Mouse (Mus musculus): ENCODE data around the gene Gramd1a. TPM values are rescaled to one million over a fixed set of nuclear protein-coding genes. Genes with fewer than 3 reads are reported as not detected.

The Gramd1a gene
- polyA plus RNA-seq, 1 experiment from 2014 or later, result 51.4 TPM

DNA sequence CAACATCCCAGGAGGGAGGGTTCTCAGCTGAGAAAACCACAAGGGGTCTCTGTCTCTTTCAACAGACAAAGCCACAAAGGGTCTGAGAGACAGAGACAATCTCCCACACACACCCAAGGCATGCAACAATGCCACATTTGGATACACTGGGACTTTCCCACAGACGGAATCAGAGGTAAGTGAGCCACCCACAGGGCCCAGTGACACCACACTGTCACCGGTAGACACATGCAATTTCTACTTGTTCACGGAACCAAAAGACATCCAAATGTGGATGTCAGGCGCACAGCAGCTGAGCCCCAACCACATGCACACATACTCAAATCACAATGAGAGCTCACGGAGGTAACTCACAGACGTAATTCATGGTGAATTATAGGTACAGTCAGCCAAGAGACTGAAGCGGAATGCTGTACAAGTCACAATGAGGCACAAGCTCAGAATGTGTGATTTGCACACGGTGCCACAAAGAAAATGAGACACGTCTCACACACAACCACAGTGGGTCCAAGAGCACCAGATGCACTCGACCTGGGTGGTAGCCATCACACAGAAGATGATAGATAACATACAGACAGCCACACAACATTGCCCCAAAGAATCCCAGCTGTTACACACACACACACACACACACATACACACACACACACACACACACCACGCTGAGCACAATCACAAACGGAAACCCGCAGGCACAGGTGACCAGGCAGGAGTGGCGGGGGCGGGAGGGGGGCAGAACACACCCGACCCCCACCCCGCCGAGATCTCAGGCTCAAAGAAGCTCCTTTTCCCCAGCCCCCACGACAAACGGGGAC, 5.7 kb downstream of the Gramd1a start:
- Histone ChIP-seq H3K9ac (ENCODE audit: low read length) (peak overlapping the region; percentile 98), H3K4me3 (ENCODE audit: control insufficient read depth in 1 of 2, insufficient read depth in 1 of 2, low read depth in 1 of 2, low read length in 2 of 2) (peak overlapping the region; percentile 82 to 97), H3K4me1 (ENCODE audit: control insufficient read depth in 2 of 2, insufficient read depth in 2 of 2, low read length in 2 of 2) (peaks cover 26 to 32% of the 10 kb centered on the region in 2 experiments), H3K36me3 (ENCODE audit: control insufficient read depth, insufficient read depth, low read length) (0 out of 2 replicates have a peak, but pooled peaks cover 4% of the 10 kb centered on the region), H3K4me2 (ENCODE audit: low read length) (peak overlapping the region; percentile 85), H3K27me3 (ENCODE audit: control insufficient read depth, insufficient read depth, low read length) (no peaks in the 10 kb centered on the region), H3K27ac (replicated peaks in 1 of 2; ENCODE audit: control insufficient read depth in 1 of 2, insufficient read depth in 1 of 2, low read depth in 2 of 2, low read length in 2 of 2) (peak overlapping the region; percentile 77 to 80), H3K9me3 (ENCODE audit: control insufficient read depth, low read length) (no peaks in the 10 kb centered on the region)
- ATAC-seq (ENCODE audit: insufficient number of reproducible peaks, insufficient read depth, low FRiP score, low read depth), result no peak
- WGBS, result 5% methylated on average over 20 of the region's 20 CpGs

DNA sequence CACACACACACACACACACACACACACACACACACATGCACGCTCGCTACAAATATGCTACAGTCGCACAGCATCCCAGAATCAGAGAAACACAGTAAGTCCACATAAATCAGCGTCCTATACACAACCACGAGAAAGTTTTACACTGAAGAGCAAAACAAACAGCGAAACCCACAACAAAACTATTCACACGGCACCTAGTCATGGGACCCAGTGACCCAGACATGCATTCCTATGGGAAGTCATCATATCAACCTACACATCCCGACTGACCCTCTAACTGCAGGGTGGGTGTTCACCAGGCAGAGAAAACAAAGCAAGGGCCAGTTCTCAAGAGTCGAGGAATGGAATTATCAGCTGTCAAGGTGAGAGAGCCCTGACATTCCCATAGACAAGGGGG, 6.4 kb downstream of the Gramd1a start:
- Histone ChIP-seq H3K36me3 (ENCODE audit: control insufficient read depth, insufficient read depth, low read length) (0 out of 2 replicates have a peak, but pooled peaks cover 4% of the 10 kb centered on the region), H3K9me3 (ENCODE audit: control insufficient read depth, low read length) (no peaks in the 10 kb centered on the region), H3K27ac (replicated peaks in 1 of 2; ENCODE audit: control insufficient read depth in 1 of 2, insufficient read depth in 1 of 2, low read depth in 2 of 2, low read length in 2 of 2) (peak overlapping the region; percentile 58 to 80), H3K27me3 (ENCODE audit: control insufficient read depth, insufficient read depth, low read length) (no peaks in the 10 kb centered on the region), H3K4me3 (ENCODE audit: control insufficient read depth in 1 of 2, insufficient read depth in 1 of 2, low read depth in 1 of 2, low read length in 2 of 2) (peak overlapping the region; percentile 82 to 97), H3K4me2 (ENCODE audit: low read length) (peak overlapping the region; percentile 85), H3K4me1 (ENCODE audit: control insufficient read depth in 2 of 2, insufficient read depth in 2 of 2, low read length in 2 of 2) (peaks cover 26 to 32% of the 10 kb centered on the region in 2 experiments), H3K9ac (ENCODE audit: low read length) (peak overlapping the region; percentile 98)
- no peak for ATAC-seq (ENCODE audit: insufficient number of reproducible peaks, insufficient read depth, low FRiP score, low read depth)
- 40% methylated on average over 9 of the region's 9 CpGs for WGBS

DNA sequence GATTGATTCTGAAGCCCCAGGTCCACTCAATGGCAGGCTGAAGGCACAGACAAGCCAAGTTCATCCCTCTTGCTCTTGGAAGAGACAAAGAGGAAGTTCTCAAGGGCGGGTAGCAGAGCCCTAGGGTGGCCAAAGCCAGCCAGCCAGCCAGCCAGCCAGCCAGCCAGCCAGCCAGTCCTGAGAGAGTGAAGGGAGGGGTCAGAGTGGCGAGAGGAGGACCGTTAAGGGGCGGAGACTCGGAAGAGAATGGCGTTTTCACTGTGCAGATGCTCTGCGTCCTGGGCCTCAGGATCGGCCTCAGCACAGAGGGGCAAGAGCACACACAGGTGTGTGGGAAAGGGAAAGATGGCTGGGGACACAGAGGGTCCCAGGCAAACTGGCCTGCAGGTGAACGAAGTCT, 6.9 kb downstream of the Gramd1a start:
- Histone ChIP-seq H3K4me1 (ENCODE audit: control insufficient read depth in 2 of 2, insufficient read depth in 2 of 2, low read length in 2 of 2) (peaks cover 26 to 32% of the 10 kb centered on the region in 2 experiments), H3K9ac (ENCODE audit: low read length) (peak overlapping the region; percentile 62), H3K27ac (replicated peaks in 1 of 2; ENCODE audit: control insufficient read depth in 1 of 2, insufficient read depth in 1 of 2, low read depth in 2 of 2, low read length in 2 of 2) (peak overlapping the region; percentile 72 to 80), H3K4me2 (ENCODE audit: low read length) (peak overlapping the region; percentile 85), H3K9me3 (ENCODE audit: control insufficient read depth, low read length) (no peaks in the 10 kb centered on the region), H3K4me3 (ENCODE audit: control insufficient read depth in 1 of 2, insufficient read depth in 1 of 2, low read depth in 1 of 2, low read length in 2 of 2) (peak overlapping the region; percentile 82 to 97), H3K27me3 (ENCODE audit: control insufficient read depth, insufficient read depth, low read length) (no peaks in the 10 kb centered on the region), H3K36me3 (ENCODE audit: control insufficient read depth, insufficient read depth, low read length) (0 out of 2 replicates have a peak, but pooled peaks cover 5% of the 10 kb centered on the region)
- no peak for ATAC-seq (ENCODE audit: insufficient number of reproducible peaks, insufficient read depth, low FRiP score, low read depth)
- 4% methylated on average over 9 of the region's 9 CpGs for WGBS

- H3K27ac ChIP-seq (replicated peaks in 1 of 2; ENCODE audit: control insufficient read depth in 1 of 2, insufficient read depth in 1 of 2, low read depth in 2 of 2, low read length in 2 of 2), result peak overlapping the region in 1 of 2 experiments; percentile 80; a peak in 2 of 4 replicates
- H3K36me3 ChIP-seq (ENCODE audit: control insufficient read depth, insufficient read depth, low read length), result peaks cover 11% of the 10 kb centered on the region
- 73% methylated on average over 3 of the region's 3 CpGs for WGBS
- no peaks in the 10 kb centered on the region for H3K27me3 ChIP-seq (ENCODE audit: control insufficient read depth, insufficient read depth, low read length)
- peaks cover 26 to 32% of the 10 kb centered on the region in 2 experiments for H3K4me1 ChIP-seq (ENCODE audit: control insufficient read depth in 2 of 2, insufficient read depth in 2 of 2, low read length in 2 of 2)
- ATAC-seq (ENCODE audit: insufficient number of reproducible peaks, insufficient read depth, low FRiP score, low read depth), result no peak
- no peaks in the 10 kb centered on the region for H3K9me3 ChIP-seq (ENCODE audit: control insufficient read depth, low read length)
- peak overlapping the region in 1 of 2 experiments; percentile 97; a peak in 2 of 4 replicates for H3K4me3 ChIP-seq (ENCODE audit: control insufficient read depth in 1 of 2, insufficient read depth in 1 of 2, low read depth in 1 of 2, low read length in 2 of 2)
- peak overlapping the region; percentile 85 for H3K4me2 ChIP-seq (ENCODE audit: low read length)
- H3K9ac ChIP-seq (ENCODE audit: low read length), result peak overlapping the region; percentile 62
Measured at GRCm38 (mm10) chr7:31148086-31148485, 7.6 kb downstream of the Gramd1a start.

DNA sequence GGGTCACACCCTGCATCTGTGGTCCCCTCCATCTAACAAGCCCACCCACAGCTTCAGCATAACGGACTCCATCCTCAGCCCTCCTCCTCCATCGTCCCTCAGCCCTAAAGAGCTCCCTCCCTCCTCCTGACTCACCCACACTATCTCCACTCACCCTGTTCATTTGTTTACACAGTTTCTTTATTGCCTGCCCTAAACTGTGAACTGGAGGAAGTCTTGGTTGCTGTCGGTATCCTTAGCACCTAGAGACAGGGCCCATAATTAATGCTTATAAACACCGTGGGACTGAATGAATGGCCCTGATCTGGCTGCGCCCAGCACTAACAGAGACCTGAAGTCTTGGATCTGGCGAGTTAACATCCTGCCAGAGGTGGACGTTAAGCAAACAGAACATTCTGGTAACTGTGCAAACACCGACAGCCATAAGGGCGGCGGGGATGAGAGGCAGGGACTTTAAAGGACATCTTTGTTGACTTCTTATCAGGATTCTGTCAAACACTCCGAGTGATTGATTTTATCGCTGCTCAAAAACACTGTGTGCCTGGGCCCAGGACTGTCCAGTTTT, 10.0 kb downstream of the Gramd1a start:
- peaks cover 35% of the 10 kb centered on the region for H3K36me3 ChIP-seq (ENCODE audit: control insufficient read depth, insufficient read depth, low read length)
- peaks cover 22 to 23% of the 10 kb centered on the region in 2 experiments for H3K4me1 ChIP-seq (ENCODE audit: control insufficient read depth in 2 of 2, insufficient read depth in 2 of 2, low read length in 2 of 2)
- H3K27ac ChIP-seq (replicated peaks in 1 of 2; ENCODE audit: control insufficient read depth in 1 of 2, insufficient read depth in 1 of 2, low read depth in 2 of 2, low read length in 2 of 2), result no peak overlapping the region
- H3K27me3 ChIP-seq (ENCODE audit: control insufficient read depth, insufficient read depth, low read length), result no peaks in the 10 kb centered on the region
- H3K9ac ChIP-seq (ENCODE audit: low read length), result no peak overlapping the region; the same call in 1 of the 2 replicates
- 41% methylated on average over 12 of the region's 12 CpGs for WGBS
- no peak for ATAC-seq (ENCODE audit: insufficient number of reproducible peaks, insufficient read depth, low FRiP score, low read depth)
- H3K4me2 ChIP-seq (ENCODE audit: low read length), result no peak overlapping the region
- H3K4me3 ChIP-seq (ENCODE audit: control insufficient read depth in 1 of 2, insufficient read depth in 1 of 2, low read depth in 1 of 2, low read length in 2 of 2), result no peak overlapping the region
- H3K9me3 ChIP-seq (ENCODE audit: control insufficient read depth, low read length), result no peaks in the 10 kb centered on the region

GRCm38 (mm10) chr7:31144886-31145285, 10.8 kb downstream of the Gramd1a start:
- no peak overlapping the region for H3K27ac ChIP-seq (replicated peaks in 1 of 2; ENCODE audit: control insufficient read depth in 1 of 2, insufficient read depth in 1 of 2, low read depth in 2 of 2, low read length in 2 of 2)
- 97% methylated on average over 16 of the region's 16 CpGs for WGBS
- peaks cover 43% of the 10 kb centered on the region for H3K36me3 ChIP-seq (ENCODE audit: control insufficient read depth, insufficient read depth, low read length)
- H3K4me1 ChIP-seq (ENCODE audit: control insufficient read depth in 2 of 2, insufficient read depth in 2 of 2, low read length in 2 of 2), result peaks cover 27 to 28% of the 10 kb centered on the region in 2 experiments
- no peaks in the 10 kb centered on the region for H3K27me3 ChIP-seq (ENCODE audit: control insufficient read depth, insufficient read depth, low read length)
- no peaks in the 10 kb centered on the region for H3K9me3 ChIP-seq (ENCODE audit: control insufficient read depth, low read length)
- ATAC-seq (ENCODE audit: insufficient number of reproducible peaks, insufficient read depth, low FRiP score, low read depth), result no peak
- no peak overlapping the region for H3K9ac ChIP-seq (ENCODE audit: low read length)
- H3K4me3 ChIP-seq (ENCODE audit: control insufficient read depth in 1 of 2, insufficient read depth in 1 of 2, low read depth in 1 of 2, low read length in 2 of 2), result no peak overlapping the region
- H3K4me2 ChIP-seq (ENCODE audit: low read length), result no peak overlapping the region

DNA sequence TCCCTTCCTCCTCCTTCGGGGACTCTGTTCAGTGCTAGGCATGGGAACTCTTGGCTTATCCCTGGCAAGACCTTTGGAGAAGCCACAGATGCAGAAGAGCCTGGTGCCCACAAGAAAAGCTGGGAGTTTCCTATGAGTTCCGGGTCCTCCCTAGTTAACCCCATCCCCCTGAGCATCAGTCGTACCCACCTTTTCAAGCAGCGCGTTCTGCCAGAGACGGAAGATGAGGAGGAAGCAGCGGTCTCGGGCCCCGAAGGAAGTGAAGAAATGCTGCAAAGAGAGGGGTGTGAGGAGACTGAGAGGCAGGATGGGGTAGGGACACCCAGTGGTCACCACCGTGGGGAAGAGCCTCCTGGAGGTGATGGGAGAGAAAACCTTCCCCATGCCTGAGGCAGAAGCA, 14.8 kb downstream of the Gramd1a start:
- Histone ChIP-seq H3K27ac (replicated peaks in 1 of 2; ENCODE audit: control insufficient read depth in 1 of 2, insufficient read depth in 1 of 2, low read depth in 2 of 2, low read length in 2 of 2) (peak overlapping the region in 1 of 2 experiments; percentile 43; a peak in 2 of 4 replicates), H3K4me1 (ENCODE audit: control insufficient read depth in 2 of 2, insufficient read depth in 2 of 2, low read length in 2 of 2) (peaks cover 7 to 9% of the 10 kb centered on the region in 2 experiments; a peak in 3 of 4 replicates), H3K4me3 (ENCODE audit: control insufficient read depth in 1 of 2, insufficient read depth in 1 of 2, low read depth in 1 of 2, low read length in 2 of 2) (no peak overlapping the region), H3K4me2 (ENCODE audit: low read length) (no peak overlapping the region), H3K9me3 (ENCODE audit: control insufficient read depth, low read length) (no peaks in the 10 kb centered on the region), H3K9ac (ENCODE audit: low read length) (no peak overlapping the region), H3K36me3 (ENCODE audit: control insufficient read depth, insufficient read depth, low read length) (peaks cover 79% of the 10 kb centered on the region), H3K27me3 (ENCODE audit: control insufficient read depth, insufficient read depth, low read length) (no peaks in the 10 kb centered on the region)
- ATAC-seq (ENCODE audit: insufficient number of reproducible peaks, insufficient read depth, low FRiP score, low read depth), result no peak
- WGBS, result 93% methylated on average over 10 of the region's 10 CpGs

All from heart, embryonic 14.5 days (tissue).